Mouse (Mus musculus): Measurements from ENCODE around the gene Dhdh. TPM values are rescaled to one million over a fixed set of nuclear protein-coding genes. Genes with fewer than 3 reads are reported as not detected.
"Not testable (repeated sequence)": the region's sequence is repeated elsewhere in the genome, so short reads cannot be mapped to it uniquely, and the experiment has no call there.

Gene Dhdh
- polyA plus RNA-seq, 1 experiment = 3.0 TPM

DNA sequence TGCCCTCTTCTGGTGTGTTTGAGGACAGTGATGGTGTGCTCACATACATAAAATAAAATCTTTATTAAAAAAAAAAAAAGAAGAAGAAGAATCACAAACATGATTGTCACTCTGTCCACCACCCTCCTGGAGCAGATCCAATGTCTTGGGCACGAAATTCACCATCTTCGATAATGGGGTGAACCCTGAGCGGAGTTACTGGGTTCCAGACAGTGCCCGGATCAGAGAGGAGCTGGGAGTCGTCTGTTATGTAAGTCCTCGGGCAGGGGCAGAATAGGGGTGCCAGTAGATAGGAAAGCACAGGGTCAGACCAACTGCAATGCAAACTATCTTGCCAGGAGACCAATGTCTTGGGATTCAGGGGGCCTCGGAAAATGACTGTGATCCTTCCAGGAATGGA lies 32.0 kb upstream of the Dhdh start:
- no peak for TF ChIP-seq POLR2A (IDR thresholded peaks at IDR 0.05; ENCODE audit: control insufficient read depth, low read depth, low read length)
- TF ChIP-seq CTCF (IDR thresholded peaks at IDR 0.05; ENCODE audit: control insufficient read depth, insufficient read depth, insufficient replicate concordance, low read depth, low read length) = no peak
- peaks cover 15% of the 10 kb centered on the region; the same call in 1 of the 2 replicates for H3K4me1 ChIP-seq (ENCODE audit: control insufficient read depth, insufficient read depth, low read length)
- no peaks in the 10 kb centered on the region for H3K36me3 ChIP-seq (ENCODE audit: control insufficient read depth, insufficient read depth, low read length)
- H3K27me3 ChIP-seq (ENCODE audit: control insufficient read depth, insufficient read depth, low read length) = no peaks in the 10 kb centered on the region
- H3K27ac ChIP-seq (ENCODE audit: control insufficient read depth, insufficient read depth, low read depth, low read length) = no peak overlapping the region
- peak overlapping the region; percentile 10; the same call in 1 of the 2 replicates for H3K4me3 ChIP-seq (ENCODE audit: control insufficient read depth, low read depth, low read length)

GRCm38 (mm10) chr7:45519345-45520120 lies 30.9 kb upstream of the Dhdh start:
- Histone ChIP-seq H3K27ac (ENCODE audit: control insufficient read depth, insufficient read depth, low read depth, low read length) (no peak overlapping the region), H3K36me3 (ENCODE audit: control insufficient read depth, insufficient read depth, low read length) (no peaks in the 10 kb centered on the region), H3K4me3 (ENCODE audit: control insufficient read depth, low read depth, low read length) (peak overlapping the region; percentile 78), H3K27me3 (ENCODE audit: control insufficient read depth, insufficient read depth, low read length) (no peaks in the 10 kb centered on the region), H3K4me1 (ENCODE audit: control insufficient read depth, insufficient read depth, low read length) (peaks cover 10% of the 10 kb centered on the region; the same call in 1 of the 2 replicates)
- TF ChIP-seq POLR2A (IDR thresholded peaks at IDR 0.05; ENCODE audit: control insufficient read depth, low read depth, low read length) (no peak), CTCF (IDR thresholded peaks at IDR 0.05; ENCODE audit: control insufficient read depth, insufficient read depth, insufficient replicate concordance, low read depth, low read length) (no peak)

DNA sequence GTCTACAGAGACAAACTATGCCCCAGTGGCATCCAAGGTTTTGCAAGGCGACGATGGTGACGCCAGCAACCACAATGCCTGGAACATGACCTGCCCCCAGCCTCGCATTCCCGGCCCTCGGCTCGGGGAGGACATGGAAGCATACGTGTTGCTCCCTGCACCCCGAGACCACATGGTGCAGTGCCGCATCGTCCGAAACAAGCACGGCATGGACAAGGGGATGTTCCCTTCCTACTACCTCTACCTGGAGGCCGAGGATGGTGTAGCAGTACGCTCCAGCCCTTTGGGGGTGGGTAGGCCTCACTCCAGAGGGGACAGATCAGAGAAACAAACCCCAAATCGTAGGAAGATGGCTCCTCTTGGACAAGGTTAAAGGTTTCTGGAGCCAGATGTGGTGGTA lies 30.0 kb upstream of the Dhdh start:
- Histone ChIP-seq H3K4me3 (ENCODE audit: control insufficient read depth, low read depth, low read length) (peak overlapping the region; percentile 78), H3K27me3 (ENCODE audit: control insufficient read depth, insufficient read depth, low read length) (no peaks in the 10 kb centered on the region), H3K4me1 (ENCODE audit: control insufficient read depth, insufficient read depth, low read length) (peaks cover 6% of the 10 kb centered on the region; the same call in 1 of the 2 replicates), H3K36me3 (ENCODE audit: control insufficient read depth, insufficient read depth, low read length) (no peaks in the 10 kb centered on the region), H3K27ac (ENCODE audit: control insufficient read depth, insufficient read depth, low read depth, low read length) (no peak overlapping the region)
- TF ChIP-seq POLR2A (IDR thresholded peaks at IDR 0.05; ENCODE audit: control insufficient read depth, low read depth, low read length) (no peak; the same call in 1 of the 2 replicates), CTCF (IDR thresholded peaks at IDR 0.05; ENCODE audit: control insufficient read depth, insufficient read depth, insufficient replicate concordance, low read depth, low read length) (0 out of 2 replicates have a peak, but pooled peaks have one; percentile 9)

DNA sequence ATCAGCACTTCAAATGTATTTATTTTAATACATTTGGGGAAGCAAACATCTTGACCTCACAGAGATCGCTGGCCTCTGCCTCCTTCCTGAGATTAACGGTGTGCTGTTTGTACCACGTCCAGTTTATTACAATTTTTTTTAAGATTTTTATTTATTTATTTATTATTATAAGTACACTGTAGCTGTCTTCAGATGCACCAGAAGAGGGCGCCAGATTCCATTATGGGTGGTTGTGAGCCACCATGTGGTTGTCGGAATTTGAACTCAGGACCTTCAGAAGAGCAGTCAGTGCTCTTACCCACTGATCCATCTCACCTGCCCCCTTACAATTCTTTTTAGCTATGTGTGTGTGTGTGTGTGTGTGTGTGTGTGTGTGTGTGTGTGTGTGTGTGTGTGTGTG lies 28.2 kb upstream of the Dhdh start:
- H3K36me3 ChIP-seq (ENCODE audit: control insufficient read depth, insufficient read depth, low read length); H3K27me3 ChIP-seq (ENCODE audit: control insufficient read depth, insufficient read depth, low read length); H3K27ac ChIP-seq (ENCODE audit: control insufficient read depth, insufficient read depth, low read depth, low read length); H3K4me1 ChIP-seq (ENCODE audit: control insufficient read depth, insufficient read depth, low read length): not testable (repeated sequence)
- peak overlapping the region; percentile 84 for H3K4me3 ChIP-seq (ENCODE audit: control insufficient read depth, low read depth, low read length)

- Histone ChIP-seq H3K4me3 (ENCODE audit: control insufficient read depth, low read depth, low read length) (peak overlapping the region; percentile 84), H3K4me1 (ENCODE audit: control insufficient read depth, insufficient read depth, low read length) (peaks cover 5% of the 10 kb centered on the region; the same call in 1 of the 2 replicates), H3K27me3 (ENCODE audit: control insufficient read depth, insufficient read depth, low read length) (no peaks in the 10 kb centered on the region), H3K27ac (ENCODE audit: control insufficient read depth, insufficient read depth, low read depth, low read length) (no peak overlapping the region), H3K36me3 (ENCODE audit: control insufficient read depth, insufficient read depth, low read length) (no peaks in the 10 kb centered on the region)
- TF ChIP-seq POLR2A (IDR thresholded peaks at IDR 0.05; ENCODE audit: control insufficient read depth, low read depth, low read length) = 0 out of 2 replicates have a peak, but pooled peaks have one; percentile 13
- TF ChIP-seq CTCF (IDR thresholded peaks at IDR 0.05; ENCODE audit: control insufficient read depth, insufficient read depth, insufficient replicate concordance, low read depth, low read length) = no peak
Measured at GRCm38 (mm10) chr7:45515436-45515835, 26.8 kb upstream of the Dhdh start.

DNA sequence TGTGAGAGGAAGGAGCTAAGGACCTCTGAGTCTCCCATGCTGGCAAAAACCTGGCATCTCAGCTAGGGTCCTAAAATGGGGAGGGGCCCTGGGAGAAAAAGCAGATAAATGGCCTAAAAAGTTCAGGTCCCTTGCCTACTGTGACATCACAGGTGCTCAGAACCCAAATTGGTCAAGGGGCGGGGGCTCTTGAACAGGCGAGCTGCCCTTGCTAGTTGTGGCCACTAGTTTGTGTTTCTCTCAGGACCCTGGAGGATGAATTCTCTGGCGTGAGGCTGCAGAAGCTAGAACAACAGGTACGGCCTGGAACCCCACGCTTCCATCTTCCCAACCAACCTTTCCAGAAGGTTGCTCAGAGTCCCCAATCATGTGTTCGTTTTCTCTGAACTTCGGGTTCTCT lies 25.8 kb upstream of the Dhdh start:
- no peaks in the 10 kb centered on the region for H3K36me3 ChIP-seq (ENCODE audit: control insufficient read depth, insufficient read depth, low read length)
- TF ChIP-seq CTCF (IDR thresholded peaks at IDR 0.05; ENCODE audit: control insufficient read depth, insufficient read depth, insufficient replicate concordance, low read depth, low read length) (no peak), POLR2A (IDR thresholded peaks at IDR 0.05; ENCODE audit: control insufficient read depth, low read depth, low read length) (no peak; the same call in 1 of the 2 replicates)
- H3K27me3 ChIP-seq (ENCODE audit: control insufficient read depth, insufficient read depth, low read length) = no peaks in the 10 kb centered on the region
- peak overlapping the region; percentile 77 for H3K27ac ChIP-seq (ENCODE audit: control insufficient read depth, insufficient read depth, low read depth, low read length)
- H3K4me3 ChIP-seq (ENCODE audit: control insufficient read depth, low read depth, low read length) = peak overlapping the region; percentile 84
- peaks cover 13% of the 10 kb centered on the region for H3K4me1 ChIP-seq (ENCODE audit: control insufficient read depth, insufficient read depth, low read length)

DNA sequence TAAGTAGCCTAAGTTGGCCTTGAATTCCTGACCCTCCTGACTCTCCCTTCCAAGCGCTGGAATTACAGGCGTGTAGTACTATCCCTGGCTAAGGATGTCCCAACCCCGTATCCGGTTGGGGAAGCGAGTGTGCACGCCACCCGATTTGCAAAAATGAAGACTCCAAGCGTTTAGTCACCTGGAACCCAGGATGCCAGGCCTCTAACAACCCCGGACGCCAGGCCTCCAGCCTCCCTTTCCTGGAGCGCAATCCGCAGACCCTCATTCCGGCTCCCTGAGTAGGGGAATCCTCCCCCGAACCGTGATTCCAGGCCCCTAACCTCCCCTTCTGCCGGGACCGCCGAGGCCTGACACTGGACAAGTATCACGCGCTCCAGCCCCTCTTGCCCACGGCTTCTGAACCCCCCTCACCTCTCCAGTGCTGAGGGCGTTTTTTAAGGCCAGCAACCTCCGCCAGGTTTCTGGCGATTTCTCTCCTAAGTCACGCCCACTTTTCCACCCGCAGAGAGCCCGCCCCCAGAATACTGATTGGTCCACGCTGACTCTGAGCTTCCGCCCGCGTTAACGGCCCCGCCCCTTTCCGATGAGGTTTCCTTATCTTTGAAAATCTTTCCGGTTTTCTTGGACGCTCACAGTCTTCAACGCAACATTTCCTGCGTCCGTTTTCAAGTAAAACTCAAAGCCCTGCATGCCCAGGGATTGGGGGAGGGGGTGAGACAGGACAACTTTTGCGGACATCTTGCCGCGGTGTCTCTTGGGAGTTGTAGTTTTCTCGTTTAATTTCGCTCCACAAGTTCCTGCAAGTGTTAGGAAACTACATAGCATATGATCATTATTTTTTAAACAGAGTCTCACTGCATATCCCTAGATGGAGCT lies 21.5 kb upstream of the Dhdh start, which contains the start of gene Nucb1:
Nucb1 (minus strand) TSS at position 495 of the 876 bp plus-strand sequence.
- H3K36me3 ChIP-seq (ENCODE audit: control insufficient read depth, insufficient read depth, low read length) = no peaks in the 10 kb centered on the region
- H3K4me3 ChIP-seq (ENCODE audit: control insufficient read depth, low read depth, low read length) = peak within 1 kb of the TSS; percentile 98
- no peaks in the 10 kb centered on the region for H3K27me3 ChIP-seq (ENCODE audit: control insufficient read depth, insufficient read depth, low read length)
- H3K27ac ChIP-seq (ENCODE audit: control insufficient read depth, insufficient read depth, low read depth, low read length) = peak within 1 kb of the TSS; percentile 97
- no peak for TF ChIP-seq CTCF (IDR thresholded peaks at IDR 0.05; ENCODE audit: control insufficient read depth, insufficient read depth, insufficient replicate concordance, low read depth, low read length)
- no peak for TF ChIP-seq POLR2A (IDR thresholded peaks at IDR 0.05; ENCODE audit: control insufficient read depth, low read depth, low read length)
- H3K4me1 ChIP-seq (ENCODE audit: control insufficient read depth, insufficient read depth, low read length) = peaks cover 14% of the 10 kb centered on the region
